ENCODE assay signal across 32 mouse cellular contexts in genomic region chr12:44071766-44072165, GRCm38 (mm10).
"Had no signal": no experiment of that assay in that cellular context is flagged by ENCODE, and none has a peak within 500 bp of the region (broad histone marks: within the 10 kb centered on the region; RNA-seq: fewer than 3 reads in every experiment).

No protein-coding gene starts in this region.

- H3K9me3 ChIP-seq: heart, embryonic 10.5 days; heart, embryonic 12.5 days; heart, embryonic 13.5 days; heart, embryonic 15.5 days; hindbrain, embryonic 10.5 days; hindbrain, embryonic 12.5 days; hindbrain, embryonic 13.5 days; hindbrain, embryonic 15.5 days; intestine, embryonic 15.5 days had no signal

- H3K27ac ChIP-seq: heart, adult 2 months; heart, embryonic 10.5 days; heart, embryonic 13.5 days; heart, embryonic 15.5 days; hindbrain, embryonic 10.5 days; hindbrain, embryonic 12.5 days; hindbrain, embryonic 13.5 days; hindbrain, embryonic 14.5 days; hindbrain, embryonic 15.5 days; hindbrain, postnatal 0 days; intestine, embryonic 15.5 days; layer of hippocampus, adult 2 months; left cerebral cortex, adult 2 months had no signal

- H3K9ac ChIP-seq: heart, embryonic 12.5 days; heart, embryonic 13.5 days; heart, embryonic 15.5 days; hindbrain, embryonic 12.5 days; hindbrain, embryonic 13.5 days; hindbrain, embryonic 14.5 days; hindbrain, embryonic 15.5 days; intestine, embryonic 15.5 days had no signal

- H3K4me2 ChIP-seq: heart, embryonic 11.5 days; heart, embryonic 12.5 days; heart, embryonic 13.5 days; heart, embryonic 15.5 days; hindbrain, embryonic 12.5 days; hindbrain, embryonic 13.5 days; hindbrain, embryonic 14.5 days; hindbrain, embryonic 15.5 days; intestine, embryonic 15.5 days had no signal

- DNase-seq: heart, adult 18-20 months; heart, adult 2 months; heart, postnatal 10 days; heart, postnatal 14 days; heart, postnatal 36 days; heart, postnatal 4 days; kidney, adult 2 months; kidney, adult 8-10 months; kidney, adult 9 months; kidney, postnatal 25 days; kidney, postnatal 36 days; kidney, postnatal 4 days; layer of hippocampus, adult 9-11 months; layer of hippocampus, postnatal 36 days had no signal

- H3K4me1 ChIP-seq: heart, embryonic 10.5 days; heart, embryonic 12.5 days; heart, embryonic 13.5 days; heart, embryonic 15.5 days; hindbrain, embryonic 10.5 days; hindbrain, embryonic 12.5 days; hindbrain, embryonic 13.5 days; hindbrain, embryonic 15.5 days; intestine, embryonic 15.5 days had no signal

- ATAC-seq: hindbrain, embryonic 16.5 days; hindbrain, postnatal 0 days; inflammation-experienced regulatory T-cells, adult 6 months; intestine, embryonic 15.5 days; intestine, embryonic 16.5 days; intestine, postnatal 0 days had no signal

- H3K36me3 ChIP-seq: heart, embryonic 10.5 days; heart, embryonic 12.5 days; heart, embryonic 13.5 days; heart, embryonic 15.5 days; hindbrain, embryonic 10.5 days; hindbrain, embryonic 12.5 days; hindbrain, embryonic 13.5 days; hindbrain, embryonic 15.5 days; intestine, embryonic 15.5 days had no signal

- H3K4me3 ChIP-seq: heart, adult 2 months; heart, embryonic 10.5 days; heart, embryonic 12.5 days; heart, embryonic 13.5 days; heart, embryonic 15.5 days; hindbrain, embryonic 10.5 days; hindbrain, embryonic 12.5 days; hindbrain, embryonic 13.5 days; hindbrain, embryonic 15.5 days; intestine, embryonic 15.5 days; layer of hippocampus, adult 2 months; left cerebral cortex, adult 2 months had no signal

- H3K27me3 ChIP-seq: heart, embryonic 12.5 days; heart, embryonic 13.5 days; heart, embryonic 15.5 days; hindbrain, embryonic 12.5 days; hindbrain, embryonic 13.5 days; hindbrain, embryonic 15.5 days; intestine, embryonic 15.5 days had no signal
